Mouse (Mus musculus) layer of hippocampus, adult 6 months (tissue): Measurements from ENCODE around the gene Flvcr2. TPM values are rescaled to one million over a fixed set of nuclear protein-coding genes. Genes with fewer than 3 reads are reported as not detected.

Experiments used
- long read RNA-seq, 2 experiments: library from polyadenylated mRNA; unstranded; transcript quantifications; one replicate each; pipeline ENCODE4 v2.0.0; 2019 to 2020
- microRNA-seq: library from miRNA; unstranded; fragments of <30 nt; microRNA quantifications from one replicate; pipeline ENCODE4 v1.2.0, GENCODE M21; 2020
- polyA plus RNA-seq: library from polyadenylated mRNA; unstranded; fragments of <200 nt; fragmentation: Nextera tagmentation; gene quantifications from 2 replicates; pipeline ENCODE4 v1.2.3, GENCODE M21; 2021

The Flvcr2 gene
- 0.75 and 1.5 TPM in 2 replicates for polyA plus RNA-seq
- long read RNA-seq, experiment 1, partial matches to known transcripts: 0 of 1 reads
- long read RNA-seq, experiment 1, other reads (novel, unspliced or antisense): 0 of 1 reads
- long read RNA-seq, experiment 2, transcript Flvcr2-201 (10 exons, 3,435 nt): major isoform, 11 of 14 reads
- long read RNA-seq, experiment 2, partial matches to known transcripts: 2 of 14 reads
- long read RNA-seq, experiment 2, other reads (novel, unspliced or antisense): 1 of 14 reads

DNA sequence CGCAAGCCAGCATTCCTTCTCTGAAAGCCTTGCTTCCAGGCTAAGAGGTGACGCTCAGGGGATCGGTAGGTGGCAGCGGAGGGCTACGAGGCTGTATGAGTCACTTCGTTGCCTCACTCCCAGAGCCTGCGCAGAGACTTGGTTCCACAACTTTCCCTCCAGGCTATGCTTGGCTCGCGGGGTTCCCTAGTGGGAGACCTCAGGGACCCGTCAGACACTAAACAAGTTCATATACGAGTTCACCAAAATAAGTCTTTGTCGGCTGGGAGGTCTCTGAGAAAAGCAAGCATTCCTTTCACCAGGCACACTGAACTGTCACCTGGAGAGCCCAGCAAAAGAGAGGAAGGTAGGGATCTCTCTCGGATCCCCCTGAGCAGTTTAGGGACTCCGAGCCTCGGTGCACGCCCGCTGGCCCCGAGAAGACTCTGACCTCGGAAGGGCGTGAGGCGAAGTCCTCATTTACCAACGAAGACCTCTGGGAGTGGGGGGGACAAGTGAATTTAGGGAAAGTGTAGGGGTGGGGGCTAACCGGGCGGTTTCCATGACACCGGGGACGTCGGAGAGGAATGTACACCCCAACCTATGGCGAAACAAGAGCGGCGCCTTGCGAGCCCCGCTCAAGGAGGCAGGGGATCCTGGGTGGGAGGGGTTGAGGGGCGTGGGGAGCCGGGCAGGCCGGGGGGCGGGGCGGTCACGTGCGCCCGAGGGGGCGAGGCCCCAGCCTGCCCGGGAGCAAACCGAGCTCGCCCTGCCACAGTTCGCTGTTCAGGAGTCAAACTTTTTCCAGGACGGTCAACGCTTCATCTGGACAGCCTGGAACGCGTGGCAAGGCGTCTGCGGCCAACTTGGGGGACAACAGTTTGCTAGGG, at the start of gene Flvcr2:
TSS of gene Flvcr2 (plus strand) at position 713 of the 869 bp plus-strand sequence.

GRCm38 (mm10) chr12:85824438-85825264, 78.3 kb downstream of the Flvcr2 start, which contains the start of the genes Erg28 and Ttll5:
Gene Erg28, minus strand, starts transcription at chr12:85824550.
Gene Ttll5, plus strand, starts transcription at chr12:85824659.

Small RNAs within 50 kb of the gene (microRNA-seq; reads per million reads assigned to microRNA genes)
- not detected for gene Gm47285

Other genes with a start within 250 kb of the Flvcr2 start
- 0.53 and 0.89 TPM in 2 replicates for gene Jdp2, start 147.5 kb upstream of the Flvcr2 start, polyA plus RNA-seq
- 0.20 and 0.46 TPM in 2 replicates for gene Batf, start 59.9 kb upstream of the Flvcr2 start, polyA plus RNA-seq
- 105 and 108 TPM in 2 replicates for gene Erg28, start 78.0 kb downstream of the Flvcr2 start, polyA plus RNA-seq
- 21.8 and 24.8 TPM in 2 replicates for gene Ttll5, start 78.1 kb downstream of the Flvcr2 start, polyA plus RNA-seq